Mouse (Mus musculus) frontal cortex, adult 2 months (tissue): ENCODE measurements at regions not wholly inside any gene's neighbourhood (a gene's known extent, or its start where the extent isn't known, plus 50 kb on each side); places are given as distances from the start of the nearest gene placed in this dataset.
A peak's percentile ranks its signal among the peaks of the same experiment; 100 is the strongest.

Experiments
- DNase-seq, 2 experiments: peaks; one replicate each; pipeline ENCODE4 v3.0.0; 2022; ENCODE audit warnings: low spot score in 1 of 2; ENCODE audit errors: extremely low spot score in 1 of 2

DNA sequence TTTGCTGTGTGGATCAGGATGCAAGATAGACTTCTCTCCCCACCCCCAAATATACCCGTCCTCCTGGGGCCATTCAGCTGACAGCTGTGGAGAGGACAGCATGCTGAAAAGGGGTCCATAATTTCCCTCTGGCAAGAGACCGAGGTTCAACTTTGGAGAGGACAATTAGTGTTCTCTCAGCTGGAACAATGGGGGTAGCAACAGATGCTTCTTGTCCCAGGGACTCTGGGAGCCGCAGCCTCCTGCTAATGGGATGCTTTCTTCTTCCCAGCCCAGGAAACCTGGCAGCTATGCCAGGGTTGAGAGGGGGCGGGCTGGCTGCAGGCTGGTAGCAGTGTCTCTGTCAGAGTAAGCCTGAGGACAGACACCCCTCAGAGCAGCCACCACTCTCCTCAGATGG, 433.0 kb upstream of the Sall1 start:
- DNase-seq = no peak

DNA sequence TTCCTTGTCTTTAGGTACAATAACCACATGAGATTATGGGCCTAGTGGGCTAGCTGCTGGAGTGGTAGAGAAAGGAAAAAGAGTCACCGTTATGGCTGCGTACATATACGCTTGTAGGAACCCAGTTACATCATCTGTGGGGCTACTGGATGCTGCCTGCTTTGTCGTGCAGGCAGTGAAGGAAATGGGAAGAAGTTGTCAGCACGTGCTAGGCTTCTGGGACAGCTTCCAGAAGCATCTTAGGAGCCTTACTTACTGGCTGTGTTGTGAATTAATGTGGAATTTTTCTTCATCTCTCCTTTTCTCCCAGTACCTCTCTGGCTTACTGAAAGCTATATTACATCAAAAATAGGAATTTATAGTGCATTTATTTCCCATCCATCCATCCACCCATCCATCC, 427.2 kb upstream of the Sall1 start:
- DNase-seq = no peak

DNA sequence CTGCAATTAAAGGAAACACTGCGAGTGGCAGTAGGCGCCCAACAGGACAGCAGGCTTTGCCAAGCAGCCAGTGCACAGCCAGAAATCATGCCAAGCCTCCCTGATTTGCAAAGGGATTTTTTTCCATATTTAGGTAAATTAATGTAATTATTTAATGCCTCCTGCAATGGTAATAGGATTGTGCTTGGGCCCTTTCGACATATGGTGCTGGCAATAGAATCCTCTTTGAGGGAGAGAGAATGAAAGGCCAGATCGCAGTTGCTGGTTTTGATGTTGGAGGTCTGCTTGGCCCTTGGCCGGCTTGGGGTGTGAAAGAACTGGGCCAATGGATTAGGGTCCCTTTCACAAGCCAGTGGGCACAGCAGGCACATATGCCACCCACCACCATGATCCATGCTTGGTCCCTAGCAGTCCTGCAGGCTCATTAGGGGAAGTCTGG, 424.8 kb upstream of the Sall1 start:
- DNase-seq = no peak

DNA sequence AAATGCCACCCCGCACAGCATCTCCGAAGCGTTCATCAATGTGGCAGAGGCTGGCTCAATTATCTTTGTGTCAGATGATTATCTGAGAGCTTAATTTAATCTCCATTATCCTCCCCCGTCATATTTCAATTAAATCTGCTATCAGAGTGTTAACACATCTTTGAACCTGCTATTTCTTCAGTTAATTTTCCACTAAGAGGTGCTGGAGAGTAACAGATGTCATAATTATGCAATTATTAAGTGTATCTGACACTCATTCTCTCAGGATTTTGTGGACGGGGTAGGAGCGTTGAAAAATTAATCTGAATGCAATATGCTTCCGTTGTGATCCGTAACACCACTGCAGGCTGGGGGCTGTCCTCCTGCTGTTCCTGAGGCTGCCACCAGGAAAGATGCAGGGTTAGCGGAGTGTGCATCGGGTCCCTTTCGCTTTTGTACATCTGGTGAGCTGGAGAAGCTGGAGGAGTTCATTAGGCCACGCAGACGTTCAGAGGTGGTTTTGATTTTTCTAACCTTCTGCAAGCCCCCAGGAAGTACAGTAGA, 421.3 kb upstream of the Sall1 start:
- peak in 1 of 2 experiments; percentile 1 for DNase-seq

DNA sequence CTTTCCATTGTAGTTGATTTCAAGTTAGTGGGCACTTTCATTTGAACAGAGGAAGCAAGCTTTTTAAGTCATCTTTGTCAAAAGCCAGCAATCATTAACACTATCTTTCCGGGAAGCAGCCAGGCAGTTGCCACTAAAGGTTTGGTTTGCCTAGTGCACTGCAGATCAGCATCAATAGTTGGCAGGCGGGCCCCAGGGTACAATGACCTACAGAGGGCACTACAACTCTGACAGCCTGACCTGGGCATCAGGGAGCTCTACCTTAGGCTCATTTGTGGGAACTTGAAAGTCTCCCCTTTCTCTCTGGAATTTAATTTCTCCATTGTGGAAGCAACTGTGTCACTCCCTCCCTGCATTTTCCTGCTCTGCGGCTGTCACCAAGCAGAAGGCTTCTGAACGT, 412.6 kb upstream of the Sall1 start:
- DNase-seq = no peak

DNA sequence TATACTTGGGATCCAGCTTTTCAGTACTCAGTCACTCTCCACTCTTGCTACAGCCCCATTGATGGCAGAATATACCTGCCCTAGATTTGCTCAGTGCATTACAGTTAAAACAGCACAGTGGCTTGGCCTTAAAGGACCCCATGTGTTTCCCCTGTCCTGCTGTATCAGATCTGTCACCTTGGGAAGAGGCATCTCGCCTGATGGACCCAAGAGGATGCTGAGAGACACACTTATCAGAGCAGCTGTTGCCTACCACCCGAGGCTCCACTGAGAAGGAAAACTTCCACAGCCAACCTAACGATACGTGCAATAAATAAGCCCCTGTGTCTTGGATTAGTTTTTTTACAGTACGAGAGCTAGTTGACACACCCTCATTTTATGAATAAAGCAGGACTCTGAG, 411.8 kb upstream of the Sall1 start:
- DNase-seq = no peak

DNA sequence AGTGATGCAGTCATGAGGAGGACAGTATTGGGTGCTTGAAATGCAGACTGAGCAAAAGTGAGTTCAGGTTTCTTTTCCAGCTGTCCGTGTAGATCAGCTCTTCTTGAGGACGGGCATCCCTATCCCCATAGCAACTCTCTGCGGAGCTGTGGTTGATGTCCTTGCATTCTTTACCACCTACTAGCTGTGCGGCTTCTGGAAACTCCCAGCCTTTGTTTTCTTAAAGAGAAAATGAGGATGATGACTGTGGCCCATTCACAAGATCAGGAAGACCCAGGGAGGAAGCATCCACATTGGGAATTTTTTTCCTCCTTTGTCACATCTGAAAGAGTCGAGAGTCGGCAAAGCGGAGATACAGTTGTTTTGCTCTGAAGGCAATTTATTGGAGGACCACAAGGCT, 410.2 kb upstream of the Sall1 start:
- no peak for DNase-seq

DNA sequence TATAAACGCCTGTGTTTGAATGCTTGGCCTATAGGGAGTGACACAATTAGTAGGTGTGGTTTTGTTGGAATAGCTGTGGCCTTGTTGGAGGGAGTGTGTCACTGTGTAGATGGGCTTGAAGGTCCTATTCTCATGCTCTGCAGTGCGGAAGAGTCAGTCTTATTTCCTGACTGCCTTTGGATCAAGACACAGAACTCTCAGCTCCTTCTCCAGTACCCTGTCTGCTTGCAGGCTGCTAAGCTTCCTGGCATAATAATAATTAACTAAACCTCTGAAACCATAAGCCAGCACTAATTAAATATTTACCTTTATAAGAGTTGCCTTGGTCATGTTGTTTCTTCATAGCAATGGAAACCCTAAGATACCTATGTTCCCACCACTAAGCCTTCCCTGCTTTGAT, 409.8 kb upstream of the Sall1 start:
- DNase-seq = no peak

DNA sequence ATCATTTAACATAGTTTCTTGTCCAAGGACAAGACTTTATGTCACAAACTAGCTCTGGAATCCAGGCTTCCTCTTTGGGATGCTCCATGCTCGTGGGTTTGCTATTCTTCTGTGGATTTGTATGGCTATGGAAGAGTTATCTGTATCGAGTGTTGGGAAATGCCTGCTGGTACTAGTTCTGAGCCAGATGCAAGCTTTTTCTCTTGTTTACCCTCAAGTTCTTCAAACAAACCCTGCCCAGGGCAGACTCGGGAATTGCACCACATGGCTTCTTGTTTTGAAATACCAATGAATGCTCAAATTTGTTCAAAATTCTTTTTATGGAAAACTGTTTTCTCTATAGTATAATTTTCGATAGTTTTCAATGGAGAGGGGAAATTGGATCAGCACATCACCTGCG, 400.5 kb upstream of the Sall1 start:
- no peak for DNase-seq

DNA sequence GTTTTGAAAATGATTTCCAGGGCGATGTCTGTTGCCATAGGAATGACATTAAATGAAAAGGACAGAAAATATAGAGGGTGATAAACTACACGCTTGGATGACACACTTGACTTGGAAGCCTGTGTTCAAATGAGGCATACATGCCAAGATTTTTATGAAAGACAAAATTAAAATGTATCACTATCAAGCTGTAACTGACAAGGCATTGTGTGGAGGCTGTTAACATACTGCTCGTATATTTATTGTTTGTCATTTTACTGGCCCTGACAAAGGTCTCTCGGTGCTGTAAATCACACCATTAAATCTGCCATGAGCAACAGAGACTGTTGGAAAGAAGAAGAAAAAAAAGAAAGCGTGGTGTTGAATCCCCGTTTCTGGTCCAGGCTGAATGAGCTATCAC, 395.3 kb upstream of the Sall1 start:
- peak in 1 of 2 experiments; percentile 9 for DNase-seq

DNA sequence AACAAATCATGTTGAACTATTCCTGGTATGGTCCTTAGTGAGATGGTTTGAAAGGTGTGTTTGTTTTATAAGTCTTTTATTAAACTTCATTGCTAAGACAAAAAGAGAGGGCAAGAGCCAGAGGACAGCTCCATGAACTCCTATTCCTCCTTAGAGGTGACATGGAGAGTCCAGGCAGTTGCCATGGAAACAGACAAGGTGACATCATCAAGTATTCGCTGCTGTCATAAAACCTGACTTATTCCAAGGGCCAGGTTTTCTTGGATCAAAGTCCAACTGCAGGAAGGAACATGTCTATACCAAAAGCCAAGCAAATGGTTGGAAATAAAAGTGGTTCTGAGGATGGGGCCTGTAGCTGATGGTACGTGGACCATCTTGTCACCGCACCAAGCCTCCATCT, 383.0 kb upstream of the Sall1 start:
- no peak for DNase-seq

DNA sequence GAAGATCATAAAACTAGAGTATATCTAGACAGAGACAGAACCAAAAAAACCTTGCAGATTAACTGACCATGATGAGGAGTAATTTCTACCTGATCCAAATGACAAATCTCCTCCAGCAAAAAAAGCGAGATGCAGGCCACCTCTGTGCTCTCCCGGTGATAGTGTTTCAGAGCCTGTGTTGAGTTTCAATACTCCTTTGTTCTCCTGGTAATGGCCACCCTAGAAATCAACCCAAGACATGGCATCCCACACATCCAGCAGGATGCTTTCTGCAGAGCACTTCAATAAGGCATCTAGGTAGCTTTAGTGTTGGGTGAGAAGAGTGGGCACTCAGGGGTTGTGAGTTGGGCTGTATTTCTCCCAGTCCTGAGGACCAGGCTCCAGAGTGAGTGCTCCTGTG, 371.3 kb upstream of the Sall1 start:
- no peak for DNase-seq

DNA sequence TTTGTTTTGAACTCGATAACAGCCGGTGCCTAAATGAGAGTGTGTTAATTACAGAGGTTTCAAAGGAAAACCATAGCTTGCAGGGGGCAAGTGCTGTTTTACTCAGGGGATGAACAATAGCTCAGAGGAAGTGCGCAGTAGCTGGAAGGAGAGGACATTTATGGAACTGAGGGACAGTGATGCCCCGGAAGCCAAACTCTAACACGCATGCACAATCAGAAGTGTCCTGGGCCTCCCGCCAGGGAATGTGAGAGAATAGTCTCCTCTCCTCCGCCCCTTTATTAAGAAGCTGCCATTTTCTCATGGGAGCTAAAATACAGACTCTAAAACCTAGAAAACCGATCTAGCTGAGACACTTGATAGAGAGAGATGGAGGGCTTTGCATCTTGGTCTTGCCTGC, 368.5 kb upstream of the Sall1 start:
- peak in 1 of 2 experiments; percentile 5 for DNase-seq

DNA sequence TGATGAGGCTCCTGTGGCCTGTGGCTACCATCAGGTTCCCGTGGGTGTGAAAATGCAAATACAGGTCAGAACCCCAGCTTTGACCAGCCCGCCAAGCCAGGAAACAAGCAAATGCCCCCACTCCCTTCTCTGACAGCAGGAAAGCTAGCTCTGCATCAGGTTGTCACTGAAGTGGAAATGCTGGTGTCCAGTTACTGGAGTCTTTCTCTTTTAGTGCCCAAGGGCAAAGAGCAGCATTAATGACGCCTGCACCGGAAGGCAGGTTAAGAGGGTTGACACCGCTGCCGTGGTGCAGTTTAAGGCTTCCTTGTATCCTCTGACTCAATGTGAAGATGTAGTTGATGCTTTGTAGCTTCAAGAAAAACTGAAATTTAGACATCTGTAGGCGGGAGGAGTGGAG, 368.1 kb upstream of the Sall1 start:
- DNase-seq = peak in 1 of 2 experiments; percentile 16

DNA sequence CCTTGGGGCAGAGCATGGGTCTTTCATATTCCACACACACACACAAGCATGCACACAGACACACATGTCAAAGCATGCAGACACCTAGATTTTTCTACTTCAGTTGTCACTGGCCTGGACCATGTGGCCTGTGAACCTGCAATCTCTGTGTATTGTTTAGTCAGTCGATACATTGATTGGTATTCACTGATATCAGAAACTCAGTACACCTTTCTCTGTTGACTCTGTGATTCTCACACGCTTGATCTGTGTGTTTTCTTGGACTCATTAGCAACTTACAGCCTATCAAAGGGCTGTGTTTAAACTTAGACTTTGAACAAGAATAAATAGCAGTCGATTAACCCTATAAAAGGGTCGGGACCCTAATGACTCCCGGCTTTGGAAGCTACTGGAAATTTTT, 362.7 kb upstream of the Sall1 start:
- DNase-seq = no peak

DNA sequence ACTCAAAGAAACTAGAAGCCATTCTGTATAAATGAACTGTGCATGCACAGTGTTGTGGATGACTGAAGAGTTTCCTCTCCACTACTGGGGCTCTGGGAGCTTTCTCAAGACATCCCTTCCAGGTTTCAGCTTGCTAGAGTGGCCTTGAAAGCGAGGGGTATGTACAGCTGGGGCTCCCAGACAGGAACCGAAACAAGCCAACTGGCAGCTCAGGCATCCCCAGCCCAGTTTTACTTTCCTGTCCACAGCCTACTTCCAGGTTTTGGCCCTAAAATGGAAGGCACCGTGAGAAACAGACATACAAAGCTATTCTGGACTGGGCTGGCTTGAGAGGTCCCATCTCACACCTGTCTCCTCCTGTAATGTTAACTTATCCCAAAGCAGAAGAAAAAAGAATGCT, 360.3 kb upstream of the Sall1 start:
- DNase-seq = peak in 1 of 2 experiments; percentile 5

DNA sequence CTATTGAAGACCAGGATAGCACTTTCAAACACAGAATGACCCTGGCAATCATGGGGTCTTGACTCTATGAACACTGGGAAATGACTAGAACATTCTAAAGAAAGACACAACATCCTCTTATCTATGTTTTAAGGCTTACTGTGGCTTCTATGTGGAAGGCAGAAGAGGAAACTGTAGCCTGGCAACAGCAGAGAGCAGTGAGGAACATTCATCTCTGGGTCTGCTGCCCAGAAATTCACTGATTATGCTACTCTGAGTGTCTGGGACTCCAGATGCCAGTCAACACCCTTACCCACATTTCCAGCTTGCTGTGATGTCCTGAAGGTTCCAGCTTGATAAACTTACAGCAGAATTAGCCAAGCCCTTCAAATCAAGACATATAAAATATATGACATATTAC, 352.7 kb upstream of the Sall1 start:
- DNase-seq = peak in 1 of 2 experiments; percentile 25

DNA sequence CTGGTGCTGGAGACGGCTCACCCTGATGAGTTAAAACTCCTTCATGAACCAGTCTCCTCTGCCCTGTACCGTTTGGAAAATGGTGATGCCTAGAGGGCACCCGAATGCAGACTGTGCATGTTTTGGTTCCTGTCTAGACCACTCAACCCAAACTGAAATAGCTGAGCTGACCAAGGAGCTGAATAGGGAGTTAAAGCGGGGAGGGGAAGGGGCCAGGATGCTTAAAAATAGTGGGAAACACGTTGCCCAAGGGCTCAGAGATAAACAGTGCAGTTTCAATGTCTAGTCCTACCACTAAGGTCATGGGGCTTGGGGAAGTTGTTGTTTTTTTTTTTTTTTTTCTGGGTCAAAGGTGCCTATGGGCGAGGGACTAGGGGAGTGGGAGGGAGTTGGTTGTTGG, 348.8 kb upstream of the Sall1 start:
- DNase-seq = peak in 1 of 2 experiments; percentile 9

DNA sequence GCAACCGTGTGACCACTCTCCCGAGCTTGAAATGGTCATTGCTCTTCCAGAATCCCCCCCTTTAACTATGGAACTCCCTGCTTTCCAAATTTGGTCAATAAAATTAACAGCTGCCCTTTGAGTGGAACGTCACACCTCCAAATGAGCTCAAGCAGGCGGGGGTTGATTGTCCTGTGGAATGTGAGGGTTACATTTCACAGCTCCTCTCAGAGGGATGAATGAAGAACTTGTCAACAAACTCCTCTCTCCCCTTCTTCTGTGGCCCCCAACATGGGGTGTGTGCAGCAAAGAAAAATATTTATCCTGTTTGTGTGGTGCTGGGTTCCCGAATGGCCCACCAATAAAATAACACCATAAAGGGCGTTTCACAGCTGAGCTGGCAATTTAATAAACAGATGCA, 344.8 kb upstream of the Sall1 start:
- DNase-seq = no peak

DNA sequence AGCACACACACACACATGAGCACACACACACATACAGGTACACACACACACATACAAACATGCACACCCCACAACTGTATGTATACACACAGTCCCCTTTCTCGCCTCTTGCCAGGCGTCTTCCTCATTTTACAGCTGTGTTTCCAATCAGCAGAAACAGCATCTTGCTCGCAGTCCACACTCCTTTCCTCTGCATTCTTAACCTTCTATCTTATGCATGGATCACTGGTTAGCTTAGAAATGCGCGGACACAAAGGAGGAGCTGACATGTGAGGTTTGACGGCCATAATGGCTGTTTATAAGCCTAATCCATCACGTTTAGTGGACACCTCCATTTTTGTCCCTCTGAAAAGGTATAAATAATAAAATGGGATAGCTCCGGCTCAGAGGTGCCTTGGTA, 343.3 kb upstream of the Sall1 start:
- no peak for DNase-seq

DNA sequence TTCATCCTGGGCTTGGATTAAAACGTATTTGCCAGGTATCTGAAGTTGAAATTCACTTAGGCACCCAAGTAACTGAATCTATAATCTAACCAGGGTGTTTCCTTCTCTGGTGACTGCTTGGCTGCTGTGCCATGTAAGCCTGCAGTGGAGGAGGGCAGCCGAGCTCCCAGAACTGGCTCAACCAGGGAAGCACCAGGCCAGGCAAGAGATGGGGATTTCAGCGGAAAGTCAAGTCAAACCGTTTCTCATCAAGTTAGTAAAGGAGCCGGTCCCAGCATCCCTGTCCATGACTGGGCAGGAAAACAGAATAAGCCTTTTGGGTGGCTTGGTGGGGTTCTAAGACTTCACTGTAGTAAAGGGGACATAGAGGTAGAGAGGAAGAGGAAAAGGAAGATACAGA, 341.1 kb upstream of the Sall1 start:
- no peak for DNase-seq

DNA sequence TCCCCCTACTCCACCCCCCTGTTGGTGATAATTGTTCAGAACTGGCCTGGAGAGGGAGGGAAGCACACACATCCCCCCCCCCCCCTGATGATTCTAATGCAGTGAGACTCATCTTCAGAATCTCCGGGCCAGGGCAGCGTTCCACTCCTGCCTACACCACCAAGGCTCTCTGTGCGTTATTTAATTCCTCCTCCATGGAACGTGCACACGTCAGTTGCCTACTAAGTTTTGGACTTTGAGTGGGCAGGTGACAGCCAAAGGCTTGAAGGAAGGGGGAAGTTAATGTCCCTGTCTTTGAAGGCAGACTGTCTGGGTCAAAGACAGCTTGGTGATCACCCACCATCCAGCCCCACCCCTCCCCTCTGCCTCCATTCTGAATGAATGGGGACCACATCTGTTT, 339.8 kb upstream of the Sall1 start:
- DNase-seq = peak in 1 of 2 experiments; percentile 7
